Mouse (Mus musculus) CH12.LX (cell line): ENCODE data around the gene Rfx7.

Experiments
- CHD2 ChIP-seq: IDR thresholded peaks from 2 replicates; pipeline ENCODE4 v1.6.1; 2011; ENCODE audit warnings: low read length, improper control_type of control experiment
- CTCF ChIP-seq, 2 experiments: IDR thresholded peaks in 1 of 2; conservative IDR thresholded peaks in 1 of 2; 2 replicates each; pipeline ENCODE4 v1.5.1; 2011 to 2012; ENCODE audit warnings: low read depth in 2 of 2, low read length in 2 of 2, improper control_type of control experiment in 1 of 2, inconsistent platforms in 1 of 2, mild to moderate bottlenecking in 1 of 2, moderate library complexity in 1 of 2
- JUND ChIP-seq: conservative IDR thresholded peaks from 2 replicates; pipeline ENCODE4 v1.6.1; 2011; ENCODE audit warnings: low read depth, low read length, improper control_type of control experiment
- MEF2A ChIP-seq: IDR thresholded peaks from 2 replicates; pipeline ENCODE4 v1.6.1; 2014; ENCODE audit warnings: low read depth, mild to moderate bottlenecking, inconsistent platforms, low read length, improper control_type of control experiment, borderline replicate concordance
- MYC ChIP-seq: IDR thresholded peaks from 2 replicates; pipeline ENCODE4 v1.6.1; 2011; ENCODE audit warnings: low read depth, mild to moderate bottlenecking, improper control_type of control experiment, low read length
- NRF1 ChIP-seq: IDR thresholded peaks from 2 replicates; pipeline ENCODE4 v1.6.1; 2014; ENCODE audit warnings: low read depth, mild to moderate bottlenecking, inconsistent platforms, low read length, improper control_type of control experiment, moderate library complexity
- POLR2A ChIP-seq: IDR thresholded peaks from 2 replicates; pipeline ENCODE4 v1.6.1; 2011; ENCODE audit warnings: low read depth, mild to moderate bottlenecking, improper control_type of control experiment, low read length
- TBP ChIP-seq: conservative IDR thresholded peaks from 2 replicates; pipeline ENCODE4 v1.6.1; 2011; ENCODE audit warnings: low read depth, low read length, improper control_type of control experiment
- USF1 ChIP-seq: IDR thresholded peaks from 2 replicates; pipeline ENCODE4 v1.6.1; 2014; ENCODE audit warnings: low read depth, mild to moderate bottlenecking, inconsistent platforms, low read length, improper control_type of control experiment

DNA sequence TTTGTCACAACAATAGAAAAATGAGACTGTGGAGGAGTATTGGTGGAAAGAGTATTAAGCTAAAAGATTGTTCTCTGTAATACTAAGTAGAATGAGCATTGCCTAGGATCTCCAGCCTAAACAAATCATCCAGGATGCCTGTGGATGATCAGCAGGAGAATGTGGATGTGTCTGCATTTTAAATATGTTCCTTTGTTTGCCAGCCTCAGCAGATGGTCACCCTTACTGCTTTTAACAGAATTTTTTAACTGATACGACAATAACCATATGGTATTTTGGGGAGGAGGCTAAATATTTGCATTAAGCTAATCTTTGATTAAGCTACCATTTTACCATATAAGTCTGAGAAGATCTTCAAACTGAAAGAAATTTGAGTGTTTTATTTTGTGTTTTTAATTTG is 95.6 kb downstream of the Rfx7 start:
- TF ChIP-seq TBP (no peak), CTCF (conservative IDR thresholded peaks at IDR 0.05 in 1 of 2, IDR thresholded peaks at IDR 0.05 in 1 of 2; ENCODE audit: low read depth in 2 of 2, low read length in 2 of 2) (no peak), MYC (no peak), POLR2A (no peak), JUND (no peak), USF1 (no peak), MEF2A (no peak), CHD2 (no peak), NRF1 (no peak)
